Mouse (Mus musculus) cerebellum, adult 18-20 months (tissue): ENCODE measurements around the gene Pmis2.
A peak's percentile ranks its signal among the peaks of the same experiment; 100 is the strongest.

ENCODE experiments used
- DNase-seq, 2 experiments: peaks; one replicate each; pipeline ENCODE4 v3.0.0; 2021

The Pmis2 gene

DNA sequence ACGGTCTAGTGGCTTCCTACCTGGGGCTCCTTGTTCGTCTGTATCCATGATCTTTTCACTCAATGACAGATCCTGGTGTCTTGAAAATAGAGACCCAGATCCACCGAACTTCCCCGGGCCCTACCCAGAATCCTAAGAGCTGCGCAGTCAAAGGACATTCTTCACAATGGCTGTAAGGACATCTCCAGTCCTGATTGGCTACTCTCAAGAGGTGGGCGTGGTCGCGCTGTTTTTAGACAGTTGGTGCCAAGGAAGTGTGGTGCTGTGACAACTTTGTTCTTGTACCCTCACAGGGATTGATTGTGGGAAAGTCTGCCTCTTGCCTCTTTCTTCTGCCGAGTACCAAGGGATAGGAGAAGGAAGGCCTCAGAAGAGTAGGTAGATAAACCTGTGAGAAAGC lies at the start of gene Pmis2:
Pmis2 (minus strand) TSS at position 126 of the 400 bp plus-strand sequence.
- DNase-seq: no peak

DNA sequence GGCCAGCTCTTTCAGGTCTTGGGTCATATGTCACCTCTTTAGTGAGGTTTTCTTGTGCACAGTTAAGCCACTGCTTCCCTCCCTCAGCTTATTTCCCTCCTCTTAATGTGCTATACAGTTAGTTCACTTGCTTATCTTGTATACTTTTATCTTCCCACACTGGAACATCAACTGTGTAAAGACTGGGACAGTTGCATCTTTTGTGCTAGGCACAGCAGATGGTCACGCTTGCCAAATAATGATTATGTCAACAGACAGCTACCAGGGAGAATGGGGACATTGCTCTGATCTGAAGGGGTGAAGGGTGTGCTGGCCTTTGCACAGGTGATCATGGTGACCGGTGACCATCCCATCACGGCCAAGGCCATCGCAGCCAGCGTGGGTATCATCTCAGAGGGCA lies 48.3 kb upstream of the Pmis2 start:
- no peak for DNase-seq

DNA sequence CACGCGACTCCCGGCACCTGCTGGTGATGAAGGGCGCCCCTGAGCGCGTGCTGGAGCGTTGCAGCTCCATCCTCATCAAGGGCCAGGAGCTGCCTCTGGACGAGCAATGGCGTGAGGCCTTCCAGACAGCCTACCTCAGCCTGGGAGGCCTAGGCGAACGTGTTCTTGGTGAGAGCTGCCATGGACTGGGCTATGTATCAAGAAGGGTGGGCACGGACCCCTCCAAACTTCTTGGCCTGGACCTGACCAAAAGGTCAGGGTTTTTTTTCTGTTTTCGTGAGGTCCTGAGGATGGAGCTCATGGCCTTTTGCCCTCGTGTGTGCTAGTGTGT lies 46.3 kb upstream of the Pmis2 start:
- DNase-seq: no peak

DNA sequence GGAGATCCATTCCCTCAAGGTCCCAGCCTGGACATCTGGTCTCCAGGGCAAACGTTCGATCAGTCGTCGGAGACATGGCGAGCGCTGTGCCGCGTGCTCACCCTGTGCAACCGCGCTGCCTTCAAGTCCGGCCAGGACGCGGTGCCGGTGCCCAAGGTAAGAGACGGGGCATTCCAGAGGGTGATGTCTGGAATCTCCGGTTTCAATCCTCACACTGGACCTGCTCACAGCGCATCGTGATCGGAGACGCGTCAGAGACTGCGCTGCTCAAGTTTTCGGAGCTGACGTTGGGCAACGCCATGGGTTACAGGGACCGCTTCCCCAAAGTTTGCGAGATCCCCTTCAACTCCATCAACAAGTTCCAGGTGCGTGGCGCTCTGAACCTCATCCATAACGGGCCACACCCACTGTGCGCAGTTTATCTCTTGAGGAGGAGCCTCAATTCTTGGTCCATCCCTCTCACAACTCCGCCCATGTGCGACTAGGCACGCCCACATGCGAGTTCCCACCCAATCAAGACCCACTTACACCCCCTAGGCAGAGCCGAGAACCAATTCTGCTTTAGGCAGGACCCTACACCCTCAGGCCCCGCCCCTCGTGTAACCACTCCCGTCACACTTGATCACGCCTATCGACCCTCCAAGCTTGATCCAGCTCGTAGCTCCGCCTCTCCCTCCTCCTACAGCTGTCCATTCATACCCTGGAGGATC lies 45.8 kb upstream of the Pmis2 start:
- DNase-seq: no peak

DNA sequence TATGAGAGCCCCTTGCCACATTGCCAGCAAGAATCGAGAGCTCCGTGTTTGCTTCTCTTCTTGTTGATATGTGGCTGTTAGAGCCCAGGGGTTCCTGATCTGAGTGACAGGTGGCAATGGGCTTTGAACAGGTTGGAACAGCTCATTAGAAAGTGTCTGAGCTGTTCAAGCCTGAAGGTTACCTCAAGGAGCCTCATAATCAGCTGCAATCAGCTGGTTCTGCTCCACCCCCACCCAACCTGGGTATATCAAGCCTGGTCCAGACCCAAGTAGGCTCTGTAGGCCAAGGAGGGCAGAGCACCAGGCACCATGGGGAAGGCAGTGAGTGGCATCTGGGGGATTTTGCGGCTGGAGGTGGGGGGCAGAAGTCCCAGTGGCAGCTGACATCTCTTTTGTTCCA lies 40.5 kb upstream of the Pmis2 start, which contains the start of gene Atp4a:
Atp4a (plus strand) TSS at position 268 of the 400 bp plus-strand sequence.
- no peak for DNase-seq

DNA sequence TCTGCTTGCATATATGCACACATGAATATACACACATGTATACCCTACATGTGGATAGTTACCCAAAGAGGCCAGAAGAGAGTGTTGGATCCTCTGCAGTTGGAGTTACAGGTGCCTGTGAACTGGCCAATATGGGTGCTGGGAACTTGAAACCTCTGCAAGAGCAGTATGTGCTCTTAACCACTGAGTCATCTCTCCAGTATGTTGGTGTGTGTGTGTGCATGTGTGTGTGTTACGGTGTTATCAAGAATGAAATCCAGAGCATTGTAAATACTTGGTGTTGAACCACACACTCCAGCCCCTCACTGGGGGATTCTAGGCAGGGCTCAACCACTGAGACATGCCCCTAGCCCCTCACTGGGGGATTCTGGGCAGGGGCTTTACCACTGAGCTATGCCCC lies 36.0 kb upstream of the Pmis2 start:
- DNase-seq: no peak

DNA sequence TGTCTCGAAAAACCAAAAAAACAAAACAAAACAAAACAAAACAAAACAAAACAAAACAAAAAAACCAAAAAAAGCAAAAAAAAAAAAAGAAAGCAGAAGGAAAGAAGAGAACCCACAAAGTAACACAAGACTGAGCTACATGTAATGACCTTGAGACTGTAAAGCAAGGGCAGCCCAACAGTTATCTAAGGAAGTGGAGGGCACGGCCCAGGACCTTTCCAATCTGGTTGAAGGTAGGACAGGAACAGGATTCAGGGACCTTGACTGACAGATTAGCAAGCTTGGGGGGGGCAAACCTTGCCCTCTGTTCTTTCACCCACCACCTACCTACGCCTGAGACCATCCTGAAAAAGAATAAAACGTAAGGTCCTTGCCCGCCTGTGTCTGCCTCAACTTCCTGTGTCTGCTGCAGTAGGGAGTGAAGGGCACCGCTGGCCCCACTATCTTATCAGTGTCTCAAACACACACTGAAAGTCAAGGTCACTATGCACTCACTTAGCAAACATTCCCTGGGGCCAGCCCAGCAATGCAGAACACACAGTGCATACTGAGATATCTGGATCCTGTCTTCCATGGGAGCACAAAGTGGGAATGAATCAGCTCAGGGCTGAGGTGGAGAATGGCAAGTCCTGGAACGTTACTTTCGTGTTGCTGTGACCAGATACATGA lies 34.9 kb upstream of the Pmis2 start:
- DNase-seq: no peak

DNA sequence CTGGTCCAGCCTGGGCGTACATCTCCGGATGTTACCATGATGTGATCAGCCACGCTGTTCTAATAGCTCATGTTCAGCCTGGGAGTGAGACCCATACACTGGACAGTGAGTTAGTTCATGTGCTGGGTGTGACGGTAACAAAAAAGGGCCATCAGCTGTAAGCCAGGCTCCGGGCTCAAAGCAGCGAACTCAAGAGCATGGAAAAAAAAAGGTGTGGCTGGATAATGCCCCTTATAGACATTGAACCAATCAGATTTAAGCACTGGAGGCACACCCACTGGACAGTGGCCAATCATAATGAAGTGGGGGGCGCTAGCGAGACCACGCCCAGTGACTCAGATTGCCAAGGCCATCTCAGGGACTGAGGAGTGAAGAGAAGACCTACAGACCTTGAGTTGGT lies 27.2 kb upstream of the Pmis2 start, which contains the start of gene 2200002J24Rik:
2200002J24Rik (plus strand) TSS at position 338 of the 400 bp plus-strand sequence.
- DNase-seq: no peak

DNA sequence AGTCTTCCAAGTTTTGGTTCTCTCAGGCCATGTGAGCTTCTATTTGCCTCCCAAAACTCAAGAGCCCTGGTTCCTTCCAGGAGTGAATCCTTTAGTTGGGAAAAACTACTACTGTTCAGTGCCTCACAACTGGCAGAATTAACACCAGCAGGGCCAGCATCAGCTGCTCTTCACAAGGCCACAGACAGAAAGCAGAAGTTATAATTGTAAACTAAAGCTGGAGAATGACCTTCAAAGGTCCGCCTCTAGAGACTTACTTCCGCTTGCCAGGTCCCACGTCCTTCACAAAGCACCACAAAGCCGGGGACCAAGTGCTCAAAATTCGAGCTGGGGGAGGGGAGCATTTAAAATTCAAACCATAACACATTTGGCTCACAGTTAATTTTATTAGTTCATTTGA lies 26.7 kb upstream of the Pmis2 start:
- DNase-seq: no peak

DNA sequence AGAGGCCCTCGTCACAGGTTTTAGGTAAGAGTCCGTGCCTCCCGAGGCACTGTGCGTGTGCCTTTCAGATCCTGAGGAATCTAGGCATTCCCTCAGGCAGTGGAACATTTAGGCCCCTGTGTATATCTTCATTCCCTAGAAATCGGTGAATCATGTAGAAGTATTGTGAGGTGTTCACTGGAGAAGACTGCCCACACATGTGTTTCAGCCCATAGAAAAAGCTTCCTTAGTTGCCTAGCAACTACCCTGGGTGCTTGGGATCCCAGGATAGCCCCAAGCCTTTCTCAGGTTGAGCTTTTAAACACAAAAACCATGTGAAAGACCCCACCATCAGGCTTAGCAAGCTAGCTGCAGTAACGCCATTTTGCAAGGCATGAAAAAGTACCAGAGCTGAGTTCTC lies 16.9 kb upstream of the Pmis2 start:
- no peak for DNase-seq

DNA sequence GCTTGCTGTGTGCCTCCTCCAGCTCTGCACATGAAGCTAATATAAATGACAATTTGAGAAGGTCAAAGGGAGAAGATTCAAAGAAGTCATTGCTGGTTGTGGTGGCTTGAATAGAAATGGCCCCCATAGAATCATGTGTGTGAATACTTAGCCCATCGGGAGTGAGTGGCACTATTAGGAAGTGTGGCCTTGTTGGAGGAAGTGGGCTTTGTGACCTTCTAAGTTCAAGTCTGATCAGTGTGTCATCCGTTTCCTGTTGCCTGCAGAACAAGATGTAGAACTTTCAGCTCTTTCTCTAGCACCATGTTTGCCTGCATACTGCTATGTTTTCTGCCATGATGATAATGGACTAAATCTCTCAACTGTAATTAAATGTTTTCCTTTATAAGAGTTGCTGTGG lies 12.0 kb upstream of the Pmis2 start:
- DNase-seq: no peak

DNA sequence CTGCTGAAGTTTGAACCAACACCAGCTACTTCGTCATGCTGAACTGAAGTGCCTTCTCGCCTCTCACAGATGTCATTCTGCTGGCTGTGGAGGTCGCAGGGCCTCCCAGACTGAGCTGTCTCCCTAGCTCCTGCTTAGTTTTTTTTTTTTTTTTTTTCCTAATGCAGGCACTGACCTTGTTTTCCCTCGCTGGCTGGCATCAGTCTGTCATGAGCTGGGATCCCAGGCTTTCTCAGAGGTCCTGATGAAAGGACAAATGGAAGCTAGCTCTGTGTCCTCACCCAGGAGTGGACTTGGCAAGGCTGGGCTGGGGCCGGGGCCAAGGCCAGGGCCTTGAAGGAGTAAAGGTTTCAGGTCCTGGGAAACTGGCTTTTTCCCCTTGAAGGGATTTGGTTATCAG lies 10.5 kb upstream of the Pmis2 start:
- DNase-seq: no peak

DNA sequence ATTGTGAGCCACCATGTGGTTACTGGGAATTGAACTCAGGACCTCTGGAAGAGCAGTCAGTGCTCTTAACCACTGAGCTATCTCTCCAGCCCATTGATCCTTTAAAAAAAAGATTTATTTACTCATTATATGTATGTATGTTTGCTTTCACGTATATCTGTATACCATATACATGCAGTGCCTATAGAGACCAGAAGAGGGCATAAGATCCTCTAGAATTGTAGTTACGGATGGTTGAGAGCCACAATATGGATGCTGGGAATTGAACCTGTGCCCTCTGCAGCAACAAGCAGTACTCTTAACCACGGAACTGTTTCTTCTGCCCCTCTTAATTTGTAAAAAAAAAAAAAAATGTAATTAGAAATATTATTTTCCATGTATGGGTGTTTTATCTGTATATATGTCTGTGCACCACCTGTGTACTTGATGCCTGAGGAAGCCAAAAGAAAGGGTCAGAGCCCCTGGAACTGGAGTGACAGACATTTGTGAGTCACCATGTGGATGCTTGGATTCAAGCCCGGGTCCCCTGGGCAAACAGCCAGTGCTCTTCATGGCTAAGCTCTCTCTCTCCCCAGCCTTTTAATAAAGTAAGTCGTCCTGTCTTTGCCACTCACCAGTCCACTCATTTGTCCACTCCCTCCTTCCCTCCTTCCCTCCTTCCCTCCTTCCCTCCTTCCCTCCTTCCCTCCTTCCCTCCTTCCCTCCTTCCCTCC lies 7.0 kb upstream of the Pmis2 start:
- peak; percentile 22 to 44 for DNase-seq

DNA sequence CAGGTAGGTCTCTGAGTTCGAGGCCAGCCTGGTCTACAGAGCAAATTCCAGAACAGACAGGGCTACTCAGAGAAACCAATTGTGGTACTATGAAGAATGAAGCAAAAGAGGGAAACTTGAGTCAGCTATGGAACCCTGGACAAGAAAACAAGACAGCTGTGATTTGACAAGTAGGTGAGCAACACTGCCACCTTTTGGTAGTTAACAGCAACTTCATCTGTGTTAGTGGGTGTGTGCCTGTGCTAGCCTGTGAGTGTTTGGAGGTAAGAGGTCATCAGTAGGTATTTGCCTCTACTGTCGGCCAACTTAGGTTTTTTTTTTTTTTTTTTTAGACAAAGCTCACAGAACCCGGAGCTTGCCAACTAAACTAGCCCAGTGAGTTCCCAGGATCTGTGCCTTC lies 2.2 kb downstream of the Pmis2 start:
- no peak for DNase-seq

DNA sequence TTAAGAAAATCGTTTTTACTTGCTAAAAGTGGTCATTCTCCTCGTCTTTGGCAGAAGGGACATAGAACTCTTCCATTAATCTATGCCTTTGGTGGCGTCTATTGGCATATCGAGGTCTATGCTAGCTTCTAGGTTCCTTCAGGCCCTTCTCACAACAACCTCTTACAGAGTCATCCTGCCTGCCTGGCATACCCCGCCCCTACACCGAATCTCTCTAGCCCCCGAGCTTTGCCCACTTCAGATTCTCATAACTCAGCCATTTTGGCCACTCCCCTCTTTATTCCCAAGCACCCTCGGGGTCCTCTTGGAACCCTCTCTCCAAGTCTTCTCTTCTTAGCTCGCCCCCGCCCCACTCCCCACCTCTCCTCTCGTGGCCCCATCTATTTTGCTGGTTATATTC lies 6.1 kb downstream of the Pmis2 start:
- peak in 1 of 2 experiments; percentile 18 for DNase-seq

DNA sequence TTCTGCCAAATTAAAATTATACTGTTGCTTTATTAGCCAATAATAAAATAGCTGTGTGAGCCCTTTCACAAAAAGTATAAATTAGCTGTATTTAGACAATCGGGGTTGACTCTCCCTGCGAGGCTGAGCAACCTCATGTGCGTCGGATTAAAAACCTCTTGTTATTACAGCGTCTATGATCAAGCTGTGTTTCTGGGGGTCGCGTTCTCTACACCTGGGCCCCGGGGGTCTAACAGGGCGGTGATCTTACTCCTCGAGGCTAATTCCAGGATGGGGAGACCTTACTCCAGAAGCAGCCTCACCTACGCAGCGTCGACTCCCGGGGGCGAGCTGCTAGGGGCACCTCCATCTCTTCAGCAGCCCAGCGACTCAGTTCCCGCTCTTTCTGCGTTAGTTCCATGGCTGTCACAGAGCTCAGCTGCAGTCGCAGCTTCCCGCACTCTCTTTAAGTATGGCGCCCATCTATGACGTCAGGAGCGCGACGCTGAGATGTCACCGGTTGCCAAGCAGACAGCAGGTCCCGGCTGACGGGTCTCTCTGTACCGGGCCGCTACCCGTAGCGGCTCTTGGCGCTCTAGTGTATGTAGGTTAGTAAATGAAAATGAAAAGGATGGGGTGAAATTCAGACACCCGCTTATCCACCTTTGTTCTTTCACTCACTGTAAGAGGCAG lies 6.7 kb downstream of the Pmis2 start, which contains the start of gene Haus5:
Haus5 (minus strand) TSS at position 466 of the 672 bp plus-strand sequence.
- peak; percentile 90 to 93 for DNase-seq

DNA sequence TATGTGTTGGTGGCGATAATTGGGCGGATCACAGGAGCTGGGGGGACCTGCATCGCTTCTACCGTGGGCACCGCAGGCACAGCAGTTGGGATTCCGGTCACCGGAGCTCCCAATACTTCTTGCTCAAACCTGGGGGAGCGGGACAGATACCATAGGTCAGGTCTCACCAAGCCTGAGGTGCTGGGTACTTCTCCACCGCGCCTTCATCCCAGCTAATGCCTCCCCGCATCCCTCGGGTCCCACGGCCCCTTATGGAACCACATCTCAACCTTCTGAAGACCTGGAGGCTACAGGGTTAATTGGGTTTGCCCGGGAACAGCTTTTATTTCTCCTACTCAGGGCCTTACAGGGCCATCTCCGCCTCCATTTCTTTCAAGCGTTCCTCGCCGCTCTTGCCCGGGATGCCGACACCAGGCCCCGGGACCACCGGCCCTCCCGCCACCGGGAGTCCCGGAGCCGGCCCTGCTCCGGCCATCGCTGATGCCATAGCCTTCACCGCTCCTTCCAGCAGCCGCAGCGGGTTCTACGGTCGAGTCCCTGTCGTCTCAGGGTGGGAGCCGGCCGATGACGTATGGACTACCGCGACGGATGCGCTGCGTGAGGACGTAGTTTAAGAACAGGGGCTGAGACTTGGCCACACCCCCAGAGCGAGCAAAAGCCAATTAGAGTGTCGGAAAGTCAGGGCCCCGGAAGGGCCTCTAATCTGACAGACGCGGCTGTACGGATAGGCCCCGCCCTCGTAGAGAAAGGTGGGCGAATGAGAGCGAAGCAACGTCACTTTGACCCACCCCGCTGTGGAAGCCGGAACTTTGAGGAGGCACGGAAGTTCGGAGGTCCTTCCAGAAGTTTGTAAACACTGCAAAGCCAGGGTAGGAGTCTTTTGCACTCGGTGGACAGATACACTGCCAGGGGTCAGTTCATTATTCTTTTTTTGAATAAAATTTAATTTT lies 21.5 kb downstream of the Pmis2 start, which contains the start of gene Rbm42:
Rbm42 (minus strand) TSS at position 727 of the 950 bp plus-strand sequence.
- DNase-seq: peak; percentile 96 to 100

DNA sequence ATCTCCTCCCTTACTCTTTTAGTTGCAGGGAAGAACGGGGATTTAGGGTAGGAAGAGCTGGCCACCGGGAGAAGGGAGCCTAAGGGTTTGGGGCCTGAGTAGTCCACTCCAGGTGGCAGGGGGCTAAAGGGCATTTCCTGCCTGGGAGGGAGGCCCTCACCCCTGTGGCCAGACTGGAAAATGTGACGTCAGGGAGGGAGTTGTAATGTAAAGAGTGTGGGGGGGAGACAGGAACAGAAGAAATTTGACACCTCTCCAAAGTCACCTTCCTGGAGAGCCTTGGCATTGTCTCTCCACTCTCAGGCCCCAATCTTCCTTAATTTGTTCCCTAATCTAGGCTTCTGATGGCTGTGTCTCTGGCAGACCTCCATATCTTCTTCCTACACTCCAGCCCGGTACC lies 32.3 kb downstream of the Pmis2 start:
- no peak for DNase-seq

DNA sequence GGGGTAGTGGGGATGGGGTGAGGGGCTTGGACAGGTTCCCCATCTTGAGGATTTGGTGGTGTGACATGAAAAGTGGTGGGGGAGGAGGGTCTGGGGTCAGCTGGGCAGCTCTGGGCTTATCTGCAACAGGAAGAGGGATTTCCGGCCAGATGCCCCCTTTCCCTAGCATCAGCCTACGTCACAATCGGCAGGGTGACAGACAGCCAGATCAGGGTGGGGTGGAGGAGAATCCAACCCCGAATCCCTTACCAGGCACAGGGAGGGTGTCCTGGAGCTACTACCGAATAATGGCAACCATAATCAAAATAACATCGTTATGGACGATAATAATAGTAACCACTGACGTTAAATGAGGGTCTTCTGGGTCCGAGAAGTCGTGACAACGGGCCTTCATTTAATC lies 35.0 kb downstream of the Pmis2 start:
- no peak for DNase-seq

DNA sequence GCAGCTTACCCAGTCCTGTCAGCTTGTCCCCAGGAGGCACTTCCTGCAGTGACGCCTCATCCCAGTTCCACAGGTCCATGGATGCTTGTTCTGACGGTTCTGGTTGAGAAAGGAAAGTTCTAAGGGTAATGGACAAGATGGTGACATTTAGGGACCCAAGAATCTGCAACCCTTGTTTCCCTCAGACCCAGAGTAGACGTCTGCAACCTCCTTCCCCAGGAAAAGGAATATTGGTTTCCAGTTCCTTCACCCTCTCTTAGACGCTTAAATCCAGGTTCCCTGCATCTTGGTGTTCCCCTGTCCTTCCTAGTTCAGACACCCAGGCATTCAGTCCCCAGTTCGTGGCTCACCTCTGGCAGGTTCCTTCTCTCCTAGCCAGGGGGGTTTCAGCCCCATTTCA lies 35.7 kb downstream of the Pmis2 start, which contains the start of gene Etv2:
Etv2 (minus strand) TSS at position 101 of the 400 bp plus-strand sequence.
- no peak for DNase-seq

DNA sequence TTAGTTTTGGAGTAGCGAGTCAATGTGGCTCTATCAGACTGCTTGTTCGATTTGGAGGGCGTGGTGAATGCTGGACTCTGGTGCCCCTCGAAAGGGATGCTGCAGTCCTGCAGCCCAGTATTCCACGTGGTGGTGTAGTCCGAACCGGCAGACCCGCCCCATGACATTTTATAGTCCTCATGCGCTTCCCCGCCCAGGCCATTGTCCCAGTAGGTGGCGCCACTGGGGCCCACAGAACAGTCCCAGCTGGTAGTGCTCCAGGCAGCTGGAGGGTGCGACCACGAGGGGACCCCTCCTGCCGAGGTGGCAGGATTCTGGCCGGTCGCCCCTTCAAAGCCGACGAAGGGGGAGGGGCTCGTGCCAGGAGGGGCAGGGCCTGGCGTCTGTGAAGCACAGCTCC lies 36.8 kb downstream of the Pmis2 start:
- DNase-seq: peak in 1 of 2 experiments; percentile 28
